Mouse (Mus musculus): ENCODE results near the gene Ano1.

- TF ChIP-seq POLR2A (IDR thresholded peaks at IDR 0.05; ENCODE audit: borderline replicate concordance, extremely low read depth, insufficient read depth, insufficient read length, poor library complexity, severe bottlenecking) (no peak), CTCF (IDR thresholded peaks at IDR 0.05; ENCODE audit: borderline replicate concordance, extremely low read depth, insufficient read depth, insufficient read length) (no peak)
Observed at GRCm38 (mm10) chr7:144764013-144764412, 12.2 kb upstream of the Ano1 start.
